Comparison of ENCODE assay signal across 14 mouse cellular contexts in the genomic region with DNA sequence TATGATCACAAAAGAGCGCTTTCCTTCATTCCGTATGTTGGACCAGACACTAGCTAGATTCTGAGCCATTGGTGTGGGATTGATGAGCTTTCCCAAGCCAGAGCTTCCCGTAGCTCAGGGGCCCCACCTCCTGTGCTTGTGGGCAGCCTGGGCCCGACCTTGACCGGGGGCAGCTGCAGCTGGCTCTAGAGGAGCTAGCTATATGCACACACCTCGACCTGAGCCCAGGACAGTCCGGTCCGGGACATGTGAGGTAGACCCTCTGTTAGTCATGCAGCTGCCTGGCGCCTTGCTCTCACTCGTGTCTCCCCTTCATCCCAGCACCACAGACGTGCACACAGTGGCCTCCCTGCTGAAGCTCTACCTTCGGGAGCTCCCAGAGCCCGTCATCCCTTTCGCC.
DNase-seq lines count a peak whose midpoint lies in the region; ATAC-seq and TF ChIP-seq lines count a peak whose summit lies in the region.
"Had no signal": no experiment of that assay in that cellular context is flagged by ENCODE, and none has a peak within 500 bp of the region (broad histone marks: within the 10 kb centered on the region; RNA-seq: fewer than 3 reads in every experiment).

No protein-coding gene starts in this region.

- no peak overlapping the region for H3K4me3 ChIP-seq in kidney, embryonic 16.5 days (ENCODE audit: low read length)
- no peak overlapping the region for H3K4me3 ChIP-seq in bone marrow, adult 2 months (replicated peaks; ENCODE audit: control insufficient read depth, low read depth, low read length)
- peak overlapping the region in 1 of 2 experiments; percentile 0; a peak in 1 of 4 replicates for H3K4me3 ChIP-seq in liver, embryonic 14.5 days (ENCODE audit: insufficient read depth in 1 of 2, low read depth in 2 of 2, low read length in 2 of 2)
- H3K4me3 ChIP-seq: embryonic facial prominence, embryonic 15.5 days; limb, embryonic 12.5 days had no signal

- TF ChIP-seq CTCF in bone marrow, adult 2 months (IDR thresholded peaks at IDR 0.05; ENCODE audit: control insufficient read depth, insufficient read depth, low read length) = 0 out of 2 replicates have a peak, but pooled peaks have one; percentile 2
- no peak for TF ChIP-seq CTCF in liver, embryonic 14.5 days (IDR thresholded peaks at IDR 0.05; ENCODE audit: low read depth)

- WGBS in kidney, embryonic 16.5 days = 60% methylated on average over 14 of the region's 14 CpGs
- 66% methylated on average over 14 of the region's 14 CpGs for WGBS in bone marrow, adult 2 months
- WGBS in liver, embryonic 14.5 days (ENCODE audit: insufficient replicate concordance) = 55% methylated on average over 14 of the region's 14 CpGs

- no peak for TF ChIP-seq EP300 in liver, embryonic 14.5 days (IDR thresholded peaks at IDR 0.05; ENCODE audit: low read depth)

- peak; percentile 8; the same call in 1 of the 2 replicates for ATAC-seq in kidney, embryonic 16.5 days (ENCODE audit: low FRiP score, low TSS enrichment)
- ATAC-seq in liver, embryonic 14.5 days (ENCODE audit: insufficient read depth) = peak; percentile 32; the same call in 1 of the 2 replicates
- no peak for ATAC-seq in erythroid progenitor cell, adult 5-6 weeks (replicated peaks; ENCODE audit: low FRiP score, poor library complexity, severe bottlenecking)
- ATAC-seq: hindbrain, embryonic 16.5 days had no signal

- H3K27me3 ChIP-seq in kidney, embryonic 16.5 days (ENCODE audit: insufficient read depth, low read length) = no peaks in the 10 kb centered on the region
- H3K27me3 ChIP-seq in liver, embryonic 14.5 days (ENCODE audit: control insufficient read depth, insufficient read depth, low read length) = no peaks in the 10 kb centered on the region

- H3K9ac ChIP-seq in kidney, embryonic 16.5 days (replicated peaks; ENCODE audit: low read length) = no peak overlapping the region
- H3K9ac ChIP-seq in liver, embryonic 14.5 days (replicated peaks) = no peak overlapping the region
- H3K9ac ChIP-seq: embryonic facial prominence, embryonic 15.5 days; limb, embryonic 12.5 days had no signal

- intact Hi-C loops in heart, postnatal 36 days (cut with DNase I) = no loop called here
- intact Hi-C loops in left cerebral cortex, postnatal 36 days (cut with DNase I) = no loop called here

- H3K9me3 ChIP-seq in kidney, embryonic 16.5 days (ENCODE audit: low read length) = no peaks in the 10 kb centered on the region
- H3K9me3 ChIP-seq in liver, embryonic 14.5 days (ENCODE audit: control insufficient read depth, low read length) = no peaks in the 10 kb centered on the region
- H3K9me3 ChIP-seq: embryonic facial prominence, embryonic 15.5 days; limb, embryonic 12.5 days had no signal

- H3K4me1 ChIP-seq in kidney, embryonic 16.5 days (ENCODE audit: insufficient read depth, low read length) = peaks cover 14% of the 10 kb centered on the region
- H3K4me1 ChIP-seq in bone marrow, adult 2 months (ENCODE audit: control insufficient read depth, insufficient read depth, low read length) = no peaks in the 10 kb centered on the region
- no peaks in the 10 kb centered on the region for H3K4me1 ChIP-seq in liver, embryonic 14.5 days (replicated peaks; ENCODE audit: control insufficient read depth in 2 of 2, insufficient read depth in 2 of 2, low read length in 1 of 2)
- H3K4me1 ChIP-seq: embryonic facial prominence, embryonic 15.5 days had no signal

- H3K4me2 ChIP-seq in kidney, embryonic 16.5 days (replicated peaks; ENCODE audit: low read depth, low read length) = no peak overlapping the region
- peak overlapping the region; percentile 40 for H3K4me2 ChIP-seq in liver, embryonic 14.5 days (ENCODE audit: low read depth)
- H3K4me2 ChIP-seq: embryonic facial prominence, embryonic 15.5 days; limb, embryonic 12.5 days had no signal

- H3K36me3 ChIP-seq in kidney, embryonic 16.5 days (ENCODE audit: insufficient read depth, low read length) = no peaks in the 10 kb centered on the region
- H3K36me3 ChIP-seq in liver, embryonic 14.5 days (replicated peaks; ENCODE audit: control insufficient read depth, insufficient read depth, low read depth) = no peaks in the 10 kb centered on the region
- H3K36me3 ChIP-seq: embryonic facial prominence, embryonic 15.5 days; limb, embryonic 12.5 days had no signal

- peak; percentile 87 for DNase-seq in heart, adult 11 months
- DNase-seq in heart, postnatal 36 days = no peak
- no peak for DNase-seq in kidney, postnatal 36 days
- no peak for DNase-seq in liver, embryonic 14.5 days (ENCODE audit: low read depth in 3 of 3, low spot score in 3 of 3)
- no peak for DNase-seq in left cerebral cortex, postnatal 36 days (ENCODE audit: low spot score in 2 of 2)
- DNase-seq: adrenal gland, postnatal 25 days; cerebellum, postnatal 36 days had no signal

- no peak overlapping the region for H3K27ac ChIP-seq in kidney, embryonic 16.5 days (ENCODE audit: low read length)
- no peak overlapping the region for H3K27ac ChIP-seq in bone marrow, adult 2 months (ENCODE audit: control insufficient read depth, insufficient read depth, low read depth, low read length, poor library complexity)
- no peak overlapping the region for H3K27ac ChIP-seq in liver, embryonic 14.5 days
- H3K27ac ChIP-seq: embryonic facial prominence, embryonic 15.5 days; kidney, postnatal 0 days; limb, embryonic 12.5 days had no signal

- no peak for TF ChIP-seq POLR2A in bone marrow, adult 2 months (IDR thresholded peaks at IDR 0.05; ENCODE audit: borderline replicate concordance, control insufficient read depth, low read depth, low read length)
